Mouse (Mus musculus) fibroblast of lung, adult 2 months (primary cell): ENCODE results near the gene Cdk18.

ENCODE experiments used
- DNase-seq: peaks from one replicate; pipeline ENCODE4 v3.0.0-alpha.2; 2011; ENCODE audit warnings: low read depth

Cdk18 gene

GRCm38 (mm10) chr1:132112426-132112825 lies 27.1 kb downstream of the Cdk18 start:
- no peak for DNase-seq

- no peak for DNase-seq
Measured at GRCm38 (mm10) chr1:132111411-132111810, 28.1 kb downstream of the Cdk18 start.

GRCm38 (mm10) chr1:132109368-132109767 lies 30.1 kb downstream of the Cdk18 start:
- DNase-seq: no peak

- no peak for DNase-seq
Measured at GRCm38 (mm10) chr1:132104353-132104752, 35.1 kb downstream of the Cdk18 start.

GRCm38 (mm10) chr1:132101953-132102697 lies 37.4 kb downstream of the Cdk18 start:
- no peak for DNase-seq

- DNase-seq: no peak
Measured at GRCm38 (mm10) chr1:132099775-132100174, 39.7 kb downstream of the Cdk18 start.

- no peak for DNase-seq
Measured at GRCm38 (mm10) chr1:132099016-132099415, 40.5 kb downstream of the Cdk18 start.

GRCm38 (mm10) chr1:132098076-132098475 lies 41.4 kb downstream of the Cdk18 start:
- no peak for DNase-seq

- DNase-seq: no peak
Measured at GRCm38 (mm10) chr1:132095356-132096004, 44.0 kb downstream of the Cdk18 start.

GRCm38 (mm10) chr1:132093269-132093668 lies 46.2 kb downstream of the Cdk18 start:
- no peak for DNase-seq

- DNase-seq: no peak
Measured at GRCm38 (mm10) chr1:132090266-132090665, 49.2 kb downstream of the Cdk18 start.

GRCm38 (mm10) chr1:132089767-132090166 lies 49.7 kb downstream of the Cdk18 start:
- DNase-seq: no peak

GRCm38 (mm10) chr1:132088181-132088671 lies 51.3 kb downstream of the Cdk18 start:
- no peak for DNase-seq

- DNase-seq: no peak
Measured at GRCm38 (mm10) chr1:132085181-132086049, 54.1 kb downstream of the Cdk18 start.

- DNase-seq: no peak
Measured at GRCm38 (mm10) chr1:132078413-132078812, 61.1 kb downstream of the Cdk18 start.

GRCm38 (mm10) chr1:132075576-132075975 lies 63.9 kb downstream of the Cdk18 start:
- no peak for DNase-seq

- no peak for DNase-seq
Measured at GRCm38 (mm10) chr1:132070659-132071058, 68.8 kb downstream of the Cdk18 start.

- no peak for DNase-seq
Measured at GRCm38 (mm10) chr1:132069436-132069835, 70.0 kb downstream of the Cdk18 start.

GRCm38 (mm10) chr1:132067261-132068255 lies 71.9 kb downstream of the Cdk18 start, which contains the start of gene Mfsd4a:
Gene Mfsd4a (minus strand): TSS chr1:132068062.
- DNase-seq: no peak

- DNase-seq: no peak
Measured at GRCm38 (mm10) chr1:132065475-132066172, 73.9 kb downstream of the Cdk18 start.
